Mouse (Mus musculus) CH12.LX (cell line): ENCODE results near the gene Mettl3. TPM values are rescaled to one million over a fixed set of nuclear protein-coding genes. Genes with fewer than 3 reads are reported as not detected.

ENCODE experiments used
- DNase-seq: peaks from one replicate; pipeline ENCODE4 v3.0.0-alpha.2; 2013; ENCODE audit errors: extremely low read depth
- H3K27ac ChIP-seq: 2 replicates; pipeline ENCODE4 v1.5.1; 2012; ENCODE audit warnings: low read depth, mild to moderate bottlenecking, control low read depth, moderate library complexity; ENCODE audit not compliant: insufficient read depth
- H3K27me3 ChIP-seq: replicated peaks from 2 replicates; pipeline ENCODE3; 2012; ENCODE audit warnings: inconsistent platforms
- H3K36me3 ChIP-seq, 2 experiments: replicated peaks in 1 of 2; 2 replicates each; pipeline versions ENCODE3 to v1.6.1; 2012; ENCODE audit warnings: inconsistent platforms in 1 of 2, low read length in 1 of 2, mild to moderate bottlenecking in 1 of 2, mixed read lengths in 1 of 2, moderate library complexity in 1 of 2; ENCODE audit not compliant: control insufficient read depth in 1 of 2, insufficient read depth in 1 of 2
- H3K4me1 ChIP-seq, 2 experiments: 2 replicates each; pipeline ENCODE4 v1.6.1; 2012; ENCODE audit warnings: inconsistent platforms in 1 of 2, moderate library complexity in 1 of 2; ENCODE audit not compliant: insufficient read depth in 2 of 2, control insufficient read depth in 1 of 2
- H3K4me2 ChIP-seq: 2 replicates; pipeline ENCODE4 v1.6.1; 2012; ENCODE audit warnings: low read depth, mild to moderate bottlenecking, control low read depth; ENCODE audit not compliant: poor library complexity, insufficient read depth, severe bottlenecking
- H3K4me3 ChIP-seq, 3 experiments: fragments of 150-350 bp in 1 of 3; sonication (generic) in 1 of 3; replicated peaks in 1 of 3; 2 replicates each; pipeline versions ENCODE3 to v1.5.1; 2011 to 2012; ENCODE audit warnings: low read depth in 2 of 3, low read length in 2 of 3, mild to moderate bottlenecking in 2 of 3, moderate library complexity in 2 of 3, control low read depth in 1 of 3, improper control_type of control experiment in 1 of 3, inconsistent platforms in 1 of 3, mixed read lengths in 1 of 3; ENCODE audit not compliant: poor library complexity in 1 of 3
- H3K79me2 ChIP-seq: replicated peaks from 2 replicates; pipeline ENCODE4 v1.6.1; 2012; ENCODE audit warnings: mild to moderate bottlenecking, moderate library complexity; ENCODE audit not compliant: control insufficient read depth, poor library complexity, insufficient read depth, severe bottlenecking; ENCODE audit errors: extremely low read depth
- H3K9ac ChIP-seq: 2 replicates; pipeline ENCODE4 v1.6.1; 2012; ENCODE audit warnings: low read depth, mild to moderate bottlenecking, control low read depth, moderate library complexity; ENCODE audit not compliant: insufficient read depth
- H3K9me3 ChIP-seq: replicated peaks from 2 replicates; pipeline ENCODE3; 2012; ENCODE audit warnings: low read length, inconsistent platforms, mixed read lengths
- BHLHE40 ChIP-seq: IDR thresholded peaks from 2 replicates; pipeline ENCODE4 v1.6.1; 2011; ENCODE audit warnings: mild to moderate bottlenecking, low read depth, low read length, improper control_type of control experiment
- CHD1 ChIP-seq: IDR thresholded peaks from 2 replicates; pipeline ENCODE4 v1.6.1; 2012; ENCODE audit warnings: low read depth, low read length, improper control_type of control experiment, inconsistent platforms
- E2F4 ChIP-seq: IDR thresholded peaks from 2 replicates; pipeline ENCODE4 v1.6.1; 2011; ENCODE audit warnings: low read depth, low read length, improper control_type of control experiment; ENCODE audit not compliant: insufficient replicate concordance
- GABPA ChIP-seq: IDR thresholded peaks from 2 replicates; pipeline ENCODE4 v1.6.1; 2012; ENCODE audit warnings: low read depth, low read length, improper control_type of control experiment, inconsistent platforms; ENCODE audit not compliant: insufficient replicate concordance
- HCFC1 ChIP-seq: IDR thresholded peaks from 2 replicates; pipeline ENCODE4 v1.6.1; 2012; ENCODE audit warnings: low read depth, mild to moderate bottlenecking, inconsistent platforms, low read length, improper control_type of control experiment
- KAT2A ChIP-seq: IDR thresholded peaks from 2 replicates; pipeline ENCODE4 v1.6.1; 2012; ENCODE audit warnings: low read length, improper control_type of control experiment, inconsistent platforms; ENCODE audit not compliant: insufficient replicate concordance
- MAX ChIP-seq: IDR thresholded peaks from 2 replicates; pipeline ENCODE4 v1.6.1; 2011; ENCODE audit warnings: low read length, improper control_type of control experiment
- MAZ ChIP-seq: IDR thresholded peaks from 2 replicates; pipeline ENCODE4 v1.6.1; 2012; ENCODE audit warnings: low read depth, mild to moderate bottlenecking, inconsistent platforms, low read length, improper control_type of control experiment, moderate library complexity
- MXI1 ChIP-seq: IDR thresholded peaks from 2 replicates; pipeline ENCODE4 v1.6.1; 2011; ENCODE audit warnings: mild to moderate bottlenecking, low read depth, low read length, improper control_type of control experiment
- NRF1 ChIP-seq: IDR thresholded peaks from 2 replicates; pipeline ENCODE4 v1.6.1; 2014; ENCODE audit warnings: low read depth, mild to moderate bottlenecking, inconsistent platforms, low read length, improper control_type of control experiment, moderate library complexity
- PAX5 ChIP-seq: IDR thresholded peaks from 2 replicates; pipeline ENCODE4 v1.6.1; 2012; ENCODE audit warnings: low read length, inconsistent platforms, mixed read lengths
- RCOR1 ChIP-seq: conservative IDR thresholded peaks from 2 replicates; pipeline ENCODE4 v1.6.1; 2012; ENCODE audit warnings: low read depth, mild to moderate bottlenecking, inconsistent platforms, low read length, improper control_type of control experiment
- SIN3A ChIP-seq: IDR thresholded peaks from 2 replicates; pipeline ENCODE4 v1.6.1; 2012; ENCODE audit warnings: low read length, improper control_type of control experiment, inconsistent platforms
- SMC3 ChIP-seq: IDR thresholded peaks from 2 replicates; pipeline ENCODE4 v1.6.1; 2011; ENCODE audit warnings: low read depth, low read length, improper control_type of control experiment
- TCF12 ChIP-seq: IDR thresholded peaks from 2 replicates; pipeline ENCODE4 v1.6.1; 2014; ENCODE audit warnings: low read depth, mild to moderate bottlenecking, inconsistent platforms, low read length, improper control_type of control experiment
- UBTF ChIP-seq: IDR thresholded peaks from 2 replicates; pipeline ENCODE4 v1.6.1; 2012; ENCODE audit warnings: low read depth, mild to moderate bottlenecking, inconsistent platforms, low read length, improper control_type of control experiment, moderate library complexity
- USF2 ChIP-seq: conservative IDR thresholded peaks from 2 replicates; pipeline ENCODE4 v1.6.1; 2011; ENCODE audit warnings: low read depth, low read length, improper control_type of control experiment
- ZKSCAN1 ChIP-seq: IDR thresholded peaks from 2 replicates; pipeline ENCODE4 v1.6.1; 2012; ENCODE audit warnings: low read depth, inconsistent platforms, low read length, improper control_type of control experiment, borderline replicate concordance
- ZMIZ1 ChIP-seq: IDR thresholded peaks from 2 replicates; pipeline ENCODE4 v1.6.1; 2012; ENCODE audit warnings: low read depth, mild to moderate bottlenecking, inconsistent platforms, low read length, improper control_type of control experiment
- dilution Hi-C: fragments of 300-500 bp; cut with MboI; formaldehyde crosslinking; loops from 2 replicates; pipeline ENCODE4 v1.14.3; 2020; ENCODE audit warnings: low sequenced_read_pairs; ENCODE audit not compliant: extremely low pct_unique_long_range_greater_than_20kb, extremely low pct_ligation_motif_present
- in situ Hi-C: fragments of 300-500 bp; cut with MboI; formaldehyde crosslinking; loops from 3 replicates; pipeline ENCODE4 v1.14.3; 2019; ENCODE audit warnings: low sequenced_read_pairs, low pct_ligation_motif_present, low pct_unique_long_range_greater_than_20kb, mixed read lengths
- polyA plus RNA-seq: library from polyadenylated mRNA; unstranded; fragments of >175 nt; gene quantifications from 2 replicates; pipeline ENCODE4 v1.2.1, GENCODE M21; 2012; ENCODE audit warnings: low read depth; ENCODE audit not compliant: insufficient read length
- total RNA-seq, 2 experiments: library from RNA; depleted of rRNA; stranded (reverse); fragments of 300-350 nt in 1 of 2; fragments of >200 nt in 1 of 2; gene quantifications; 2 replicates each; pipeline ENCODE4 v1.2.3; 2012 to 2014

Gene Mettl3
- total and polyA plus RNA-seq, 3 experiments, result 41.6 to 47.4 (median 47.0) TPM

DNA sequence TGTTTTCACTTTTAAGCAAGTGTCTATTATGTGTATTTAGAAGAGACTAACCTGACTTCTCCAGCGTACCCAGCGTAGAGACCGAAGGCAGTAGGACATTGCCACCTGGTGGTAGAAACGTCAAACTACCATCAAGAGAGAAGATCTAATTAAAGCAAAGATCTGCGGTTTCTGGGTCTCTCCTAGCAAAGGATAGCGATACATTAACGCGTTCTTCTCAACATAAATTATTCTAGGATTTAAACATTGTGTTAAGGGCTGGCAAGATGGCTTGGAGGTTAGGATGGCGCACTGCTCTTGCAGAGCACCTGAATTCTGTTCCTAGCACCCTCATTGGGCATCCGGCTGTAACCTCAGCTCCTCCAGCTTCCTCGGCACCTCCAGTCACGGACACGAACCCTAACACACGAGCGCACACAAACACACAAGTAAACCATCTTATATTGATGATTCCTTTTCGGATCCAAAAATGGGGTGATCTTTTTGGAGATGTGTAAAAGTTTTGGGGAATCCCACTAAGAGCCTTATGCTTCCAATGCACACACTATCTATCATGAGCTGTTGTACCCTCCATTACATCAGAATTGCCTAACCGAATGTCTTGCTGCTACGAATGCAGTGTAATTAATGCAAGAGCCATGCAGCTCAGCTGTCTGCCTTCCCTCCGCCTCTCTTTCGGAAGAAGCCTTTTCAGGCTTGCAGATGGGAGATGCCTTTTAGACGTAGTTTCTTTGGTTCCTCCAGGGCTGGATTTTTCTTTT is 34.0 kb upstream of the Mettl3 start (continued):
- TF ChIP-seq SMC3, result peak; percentile 92
- TF ChIP-seq E2F4, result peak; percentile 43; the same call in 1 of the 2 replicates
- no peak for TF ChIP-seq PAX5
- TF ChIP-seq HCFC1, result no peak
- TF ChIP-seq, all 38 proteins: peak for 10

DNA sequence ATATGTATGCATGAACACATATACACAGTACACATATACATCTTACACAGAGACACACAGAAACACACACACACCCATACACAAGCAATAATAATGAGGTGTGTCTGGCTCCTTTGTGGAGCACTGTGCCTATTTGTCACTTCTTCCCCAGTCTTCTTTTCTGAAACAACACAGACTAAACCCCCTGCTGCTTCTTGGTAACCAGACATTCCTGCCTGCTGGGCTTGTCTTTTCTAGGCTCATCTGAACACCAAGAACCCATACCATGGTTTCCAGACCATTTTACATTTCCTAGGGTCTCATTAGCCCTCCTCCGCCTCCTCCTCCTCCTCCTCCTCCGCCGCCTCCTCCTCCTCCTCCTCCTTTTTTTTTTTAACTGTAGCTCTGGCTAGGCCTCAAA is 27.2 kb upstream of the Mettl3 start:
- H3K4me1 ChIP-seq, result peaks cover 2 to 5% of the 10 kb centered on the region in 2 experiments; a peak in 2 of 4 replicates
- in situ Hi-C loops, result loop anchor here (10.0 to 25.0 kb wide), 3 partner anchors 137 to 420 kb away; partner anchors contain the start of genes Ndrg2, Rnase13, Supt16 and Tppp2
- peaks cover 4% of the 10 kb centered on the region for H3K27me3 ChIP-seq
- TF ChIP-seq USF2 (no peak), ZKSCAN1 (no peak), MAZ (no peak), MAX (no peak), KAT2A (no peak), SIN3A (no peak), TCF12 (no peak), MXI1 (no peak), CHD1 (no peak), ZMIZ1 (no peak), GABPA (no peak), UBTF (no peak)
- H3K9me3 ChIP-seq, result no peaks in the 10 kb centered on the region
- no peak overlapping the region for H3K9ac ChIP-seq
- H3K4me2 ChIP-seq, result no peak overlapping the region
- no peaks in the 10 kb centered on the region for H3K36me3 ChIP-seq
- H3K79me2 ChIP-seq, result no peaks in the 10 kb centered on the region
- DNase-seq, result no peak
- dilution Hi-C loops, result no loop called here
- H3K27ac ChIP-seq, result no peak overlapping the region
- no peak overlapping the region for H3K4me3 ChIP-seq

DNA sequence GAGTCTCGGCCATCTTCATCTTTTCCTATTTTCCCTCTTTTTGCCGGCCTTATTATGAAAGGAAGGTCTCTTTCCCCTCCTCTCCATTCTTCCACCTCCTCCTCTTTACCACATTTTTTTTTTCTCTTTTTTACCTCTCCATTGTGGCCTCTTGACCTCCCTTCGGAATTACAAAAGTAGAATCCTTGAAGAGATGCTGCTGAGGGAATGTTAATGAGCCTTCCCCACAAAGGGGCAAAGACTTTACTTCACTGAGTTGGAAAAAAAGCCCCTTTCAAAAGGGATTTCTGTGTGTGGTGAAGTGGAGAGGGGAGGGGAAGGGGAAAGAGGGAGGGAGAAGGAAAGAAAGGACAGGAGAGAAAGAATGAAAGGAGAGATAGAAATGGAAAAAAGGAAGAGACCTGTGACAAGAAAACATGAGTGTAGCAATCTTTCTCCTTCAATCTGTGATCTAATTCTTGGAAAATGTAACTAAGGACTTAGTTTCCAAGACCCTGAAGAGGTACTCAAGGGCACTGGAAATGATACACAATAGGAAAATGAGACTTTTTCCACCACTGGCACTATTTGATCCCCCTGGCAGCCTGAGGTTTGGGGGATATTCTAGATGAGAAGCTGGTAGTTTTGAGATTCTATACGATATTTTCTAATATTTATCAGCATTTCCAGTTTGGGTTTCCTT is 26.3 kb upstream of the Mettl3 start:
- H3K27me3 ChIP-seq, result peaks cover 4% of the 10 kb centered on the region
- no peaks in the 10 kb centered on the region for H3K79me2 ChIP-seq
- no peak overlapping the region for H3K27ac ChIP-seq
- no peaks in the 10 kb centered on the region for H3K9me3 ChIP-seq
- no peak overlapping the region for H3K9ac ChIP-seq
- H3K4me2 ChIP-seq, result no peak overlapping the region
- H3K36me3 ChIP-seq, result no peaks in the 10 kb centered on the region
- no peak for TF ChIP-seq HCFC1
- no peak for TF ChIP-seq BHLHE40
- TF ChIP-seq MXI1, result no peak
- no peak for TF ChIP-seq RCOR1
- TF ChIP-seq GABPA, result no peak
- no peak for TF ChIP-seq NRF1
- no peak for TF ChIP-seq ZMIZ1
- no peak overlapping the region for H3K4me3 ChIP-seq
- no peak for DNase-seq
- in situ Hi-C loops, result loop anchor here (10.0 to 25.0 kb wide), 3 partner anchors 136 to 419 kb away; partner anchors contain the start of genes Ndrg2, Rnase13, Supt16 and Tppp2
- dilution Hi-C loops, result no loop called here
- peaks cover 5 to 6% of the 10 kb centered on the region in 2 experiments for H3K4me1 ChIP-seq
